ENCODE assay signal across 8 mouse cellular contexts in the genomic region with DNA sequence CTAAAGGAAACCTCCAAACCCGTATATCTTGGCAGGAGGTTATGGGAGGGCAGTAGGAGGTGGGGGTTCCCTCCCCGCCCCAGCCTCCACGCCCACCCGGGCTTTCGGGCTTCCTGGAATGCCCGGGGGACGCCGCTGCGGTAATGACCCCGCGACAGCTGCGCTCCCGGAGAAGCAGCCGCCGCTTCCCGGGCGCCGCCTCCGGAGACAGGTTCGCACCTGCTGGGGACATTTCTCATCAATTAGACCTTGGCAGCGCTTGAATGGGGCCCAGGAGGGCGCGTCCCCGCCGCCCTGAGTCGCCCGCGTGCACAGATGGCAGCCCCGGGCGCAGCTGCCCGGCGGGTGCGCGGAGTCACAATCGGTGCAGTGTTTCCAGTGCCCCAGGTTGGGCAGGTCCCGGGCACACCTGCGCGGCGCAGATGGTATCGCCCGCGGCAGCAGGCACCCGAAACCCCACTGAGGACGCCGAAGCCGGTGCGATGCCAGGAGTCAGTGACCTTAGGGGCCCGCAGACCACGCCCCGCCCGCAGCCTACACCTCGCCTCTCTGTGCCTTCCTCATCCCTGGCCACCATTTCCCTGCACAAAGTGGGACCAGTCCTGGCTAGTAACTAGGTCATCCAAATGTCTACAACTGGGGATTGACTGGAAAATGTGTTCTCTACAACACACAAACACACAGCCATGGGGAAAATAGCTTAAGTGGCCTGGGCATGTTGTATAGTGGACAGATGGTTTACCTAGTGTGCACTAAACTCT. TPM values are rescaled to one million over a fixed set of nuclear protein-coding genes. Genes with fewer than 3 reads are reported as not detected.
DNase-seq lines count a peak whose midpoint lies in the region; ATAC-seq and TF ChIP-seq lines count a peak whose summit lies in the region.

No protein-coding gene starts in this region.

- H3K27ac ChIP-seq in testis, adult 2 months (ENCODE audit: control insufficient read depth, insufficient read depth, low read depth, low read length) = no peak overlapping the region
- peak overlapping the region; percentile 33; the same call in 1 of the 2 replicates for H3K27ac ChIP-seq in embryonic facial prominence, embryonic 13.5 days
- H3K27ac ChIP-seq in intestine, embryonic 15.5 days = no peak overlapping the region
- H3K27ac ChIP-seq in liver, embryonic 14.5 days = no peak overlapping the region
- peak overlapping the region; percentile 26; the same call in 1 of the 2 replicates for H3K27ac ChIP-seq in neural tube, embryonic 12.5 days

- no peak for DNase-seq in testis, postnatal 14 days (ENCODE audit: low spot score)
- DNase-seq in liver, embryonic 14.5 days (ENCODE audit: low read depth in 3 of 3, low spot score in 3 of 3) = no peak
- DNase-seq in spleen, adult 12 weeks (ENCODE audit: low spot score) = no peak
- no peak for DNase-seq in c-Kit-positive CD71-positive TER-119-positive erythroid progenitor cells, embryonic 14.5 days (ENCODE audit: low spot score)

- no peaks in the 10 kb centered on the region for H3K9me3 ChIP-seq in embryonic facial prominence, embryonic 13.5 days
- H3K9me3 ChIP-seq in intestine, embryonic 15.5 days = no peaks in the 10 kb centered on the region
- no peaks in the 10 kb centered on the region for H3K9me3 ChIP-seq in liver, embryonic 14.5 days (ENCODE audit: control insufficient read depth, low read length)
- H3K9me3 ChIP-seq in neural tube, embryonic 12.5 days = no peaks in the 10 kb centered on the region

- H3K4me1 ChIP-seq in testis, adult 2 months (ENCODE audit: control insufficient read depth, insufficient read depth, low read length) = peaks cover 6% of the 10 kb centered on the region
- peaks cover 51% of the 10 kb centered on the region for H3K4me1 ChIP-seq in embryonic facial prominence, embryonic 13.5 days
- peaks cover 9% of the 10 kb centered on the region for H3K4me1 ChIP-seq in intestine, embryonic 15.5 days (replicated peaks)
- no peaks in the 10 kb centered on the region for H3K4me1 ChIP-seq in liver, embryonic 14.5 days (replicated peaks; ENCODE audit: control insufficient read depth in 2 of 2, insufficient read depth in 2 of 2, low read length in 1 of 2)
- peaks cover 24% of the 10 kb centered on the region for H3K4me1 ChIP-seq in neural tube, embryonic 12.5 days

- WGBS in embryonic facial prominence, embryonic 13.5 days = 2% methylated on average over 52 of the region's 52 CpGs
- WGBS in intestine, embryonic 15.5 days = 2% methylated on average over 52 of the region's 52 CpGs
- WGBS in liver, embryonic 14.5 days (ENCODE audit: insufficient replicate concordance) = 1% methylated on average over 52 of the region's 52 CpGs
- under 1% methylated on average over 52 of the region's 52 CpGs for WGBS in neural tube, embryonic 12.5 days

- peak overlapping the region; percentile 61 for H3K9ac ChIP-seq in embryonic facial prominence, embryonic 13.5 days
- peak overlapping the region; percentile 17; the same call in 1 of the 2 replicates for H3K9ac ChIP-seq in intestine, embryonic 15.5 days
- H3K9ac ChIP-seq in liver, embryonic 14.5 days (replicated peaks) = no peak overlapping the region
- H3K9ac ChIP-seq in neural tube, embryonic 12.5 days = peak overlapping the region; percentile 42

- peak; percentile 45; the same call in 1 of the 2 replicates for ATAC-seq in embryonic facial prominence, embryonic 13.5 days (ENCODE audit: insufficient number of reproducible peaks, insufficient read depth, low FRiP score, low TSS enrichment, low read depth)
- ATAC-seq in intestine, embryonic 15.5 days = peak; percentile 71
- no peak for ATAC-seq in liver, embryonic 14.5 days (ENCODE audit: insufficient read depth)
- ATAC-seq in neural tube, embryonic 12.5 days (ENCODE audit: low FRiP score, low read depth) = peak; percentile 78

- H3K27me3 ChIP-seq in testis, adult 2 months (ENCODE audit: control insufficient read depth, insufficient read depth, low read length) = no peaks in the 10 kb centered on the region
- peaks cover 30% of the 10 kb centered on the region for H3K27me3 ChIP-seq in embryonic facial prominence, embryonic 13.5 days
- peaks cover 24% of the 10 kb centered on the region for H3K27me3 ChIP-seq in intestine, embryonic 15.5 days (replicated peaks)
- peaks cover 9% of the 10 kb centered on the region for H3K27me3 ChIP-seq in liver, embryonic 14.5 days (ENCODE audit: control insufficient read depth, insufficient read depth, low read length)
- peaks cover 6% of the 10 kb centered on the region; the same call in 1 of the 2 replicates for H3K27me3 ChIP-seq in neural tube, embryonic 12.5 days (replicated peaks)

- TF ChIP-seq CTCF in testis, adult 2 months (IDR thresholded peaks at IDR 0.05; ENCODE audit: control insufficient read depth, insufficient read depth, insufficient replicate concordance, low read depth, low read length) = no peak
- TF ChIP-seq CTCF in liver, embryonic 14.5 days (IDR thresholded peaks at IDR 0.05; ENCODE audit: low read depth) = no peak

- peak overlapping the region; percentile 38 for H3K4me3 ChIP-seq in testis, adult 2 months (ENCODE audit: control insufficient read depth, low read depth, low read length)
- peak overlapping the region; percentile 38 for H3K4me3 ChIP-seq in embryonic facial prominence, embryonic 13.5 days
- peak overlapping the region; percentile 37 for H3K4me3 ChIP-seq in intestine, embryonic 15.5 days (replicated peaks)
- H3K4me3 ChIP-seq in liver, embryonic 14.5 days (ENCODE audit: insufficient read depth in 1 of 2, low read depth in 2 of 2, low read length in 2 of 2) = peak overlapping the region in 1 of 2 experiments; percentile 18; a peak in 2 of 4 replicates
- H3K4me3 ChIP-seq in neural tube, embryonic 12.5 days = peak overlapping the region; percentile 36

- no peak for TF ChIP-seq POLR2A in testis, adult 2 months (IDR thresholded peaks at IDR 0.05; ENCODE audit: control insufficient read depth, low read depth, low read length)

- TF ChIP-seq EP300 in liver, embryonic 14.5 days (IDR thresholded peaks at IDR 0.05; ENCODE audit: low read depth) = no peak

- H3K4me2 ChIP-seq in embryonic facial prominence, embryonic 13.5 days = peak overlapping the region; percentile 70
- H3K4me2 ChIP-seq in intestine, embryonic 15.5 days (replicated peaks) = peak overlapping the region; percentile 83
- H3K4me2 ChIP-seq in liver, embryonic 14.5 days (ENCODE audit: low read depth) = peak overlapping the region; percentile 36; the same call in 1 of the 2 replicates
- peak overlapping the region; percentile 81 for H3K4me2 ChIP-seq in neural tube, embryonic 12.5 days (replicated peaks)

- H3K36me3 ChIP-seq in testis, adult 2 months (ENCODE audit: control insufficient read depth, insufficient read depth, low read length) = no peaks in the 10 kb centered on the region
- no peaks in the 10 kb centered on the region for H3K36me3 ChIP-seq in embryonic facial prominence, embryonic 13.5 days
- no peaks in the 10 kb centered on the region for H3K36me3 ChIP-seq in intestine, embryonic 15.5 days
- H3K36me3 ChIP-seq in liver, embryonic 14.5 days (replicated peaks; ENCODE audit: control insufficient read depth, insufficient read depth, low read depth) = no peaks in the 10 kb centered on the region
- H3K36me3 ChIP-seq in neural tube, embryonic 12.5 days = no peaks in the 10 kb centered on the region

RNA-seq across cellular contexts. Expression of a gene that starts 31.4 kb away (rescaled TPM):
- 1.4 and 1.7 TPM in 2 replicates for polyA plus RNA-seq in testis, adult 2 months (2012; rRNA removed)
- 22.1 and 34.0 TPM in 2 replicates for polyA plus RNA-seq in embryonic facial prominence, embryonic 13.5 days (2015; fragmentation: Nextera tagmentation; extraction: Ambion mirVana)
- 0.84 and 1.3 TPM in 2 replicates for polyA plus RNA-seq in intestine, embryonic 15.5 days (2015; fragmentation: Nextera tagmentation; extraction: Ambion mirVana)
- 0.10 and 0.16 TPM in 2 replicates for polyA plus RNA-seq in liver, embryonic 14.5 days (2012; rRNA removed)
- polyA plus RNA-seq in liver, embryonic 14.5 days (2014; fragmentation: Nextera tagmentation; extraction: Ambion mirVana) = 0.13 and 0.25 TPM in 2 replicates
- 23.8 and 36.7 TPM in 2 replicates for polyA plus RNA-seq in neural tube, embryonic 12.5 days (2016; fragmentation: Nextera tagmentation; extraction: Ambion mirVana)

RNA-seq across cellular contexts. Expression of a gene that starts 59.9 kb away (rescaled TPM):
- 0.26 and 0.94 TPM in 2 replicates for polyA plus RNA-seq in testis, adult 2 months (2012; rRNA removed)
- polyA plus RNA-seq in embryonic facial prominence, embryonic 13.5 days (2015; fragmentation: Nextera tagmentation; extraction: Ambion mirVana) = 12.9 and 14.7 TPM in 2 replicates
- polyA plus RNA-seq in intestine, embryonic 15.5 days (2015; fragmentation: Nextera tagmentation; extraction: Ambion mirVana) = 4.0 and 4.7 TPM in 2 replicates
- polyA plus RNA-seq in liver, embryonic 14.5 days (2012; rRNA removed) = 0.16 and 0.23 TPM in 2 replicates
- 0.13 and 0.16 TPM in 2 replicates for polyA plus RNA-seq in liver, embryonic 14.5 days (2014; fragmentation: Nextera tagmentation; extraction: Ambion mirVana)
- 4.7 and 5.3 TPM in 2 replicates for polyA plus RNA-seq in neural tube, embryonic 12.5 days (2016; fragmentation: Nextera tagmentation; extraction: Ambion mirVana)

Comparison
In these comparisons a context has a peak if more than half of its experiments do, and no peak if none do; other contexts are left out.
1. H3K27ac ChIP-seq: peak in embryonic facial prominence, embryonic 13.5 days (single experiment) and neural tube, embryonic 12.5 days (single experiment); none in testis, adult 2 months (single experiment), intestine, embryonic 15.5 days (single experiment) and liver, embryonic 14.5 days (single experiment).
2. Peak in every context shown above with its lines, with median percentiles within 50 percentile points of each other: H3K4me2 ChIP-seq.